21 mouse cellular contexts compared by ENCODE assay signal in the genomic region with DNA sequence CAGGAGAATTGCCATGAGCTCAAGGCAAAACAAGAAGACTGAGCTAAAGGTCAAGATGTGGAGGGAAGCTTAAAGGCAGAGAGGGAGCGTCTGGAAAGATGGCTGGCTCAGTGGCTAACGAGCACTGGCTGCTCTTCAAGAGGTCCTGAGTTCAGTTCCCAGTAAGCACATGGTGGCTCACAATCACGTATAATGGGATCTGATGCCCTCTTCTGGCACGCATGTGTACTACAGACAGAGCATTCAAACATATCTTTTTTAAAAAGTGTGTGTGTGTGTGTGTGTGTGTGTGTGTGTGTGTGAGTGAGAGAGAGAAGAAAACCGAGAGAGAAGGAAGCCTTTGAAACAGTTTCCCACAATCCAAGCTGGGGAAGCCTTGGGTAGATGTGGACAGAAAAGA. TPM values are rescaled to one million over a fixed set of nuclear protein-coding genes. Genes with fewer than 3 reads are reported as not detected.
A peak's percentile ranks its signal among the peaks of the same experiment; 100 is the strongest.
DNase-seq lines count a peak whose midpoint lies in the region; ATAC-seq and TF ChIP-seq lines count a peak whose summit lies in the region.
"Had no signal": no experiment of that assay in that cellular context is flagged by ENCODE, and none has a peak within 500 bp of the region (broad histone marks: within the 10 kb centered on the region; RNA-seq: fewer than 3 reads in every experiment).

No protein-coding gene starts in this region.

- no peak overlapping the region for H3K4me3 ChIP-seq in forebrain, postnatal 0 days (ENCODE audit: low read depth, low read length)
- no peak overlapping the region for H3K4me3 ChIP-seq in forebrain, embryonic 15.5 days
- no peak overlapping the region for H3K4me3 ChIP-seq in liver, embryonic 14.5 days (ENCODE audit: insufficient read depth in 1 of 2, low read depth in 2 of 2, low read length in 2 of 2)
- H3K4me3 ChIP-seq in liver, embryonic 11.5 days (ENCODE audit: low read depth, low read length), result no peak overlapping the region
- no peak overlapping the region for H3K4me3 ChIP-seq in ES-E14 (ENCODE audit: insufficient read depth in 1 of 2, low read depth in 1 of 2, low read length in 2 of 2, poor library complexity in 1 of 2, severe bottlenecking in 1 of 2)
- H3K4me3 ChIP-seq: embryonic facial prominence, embryonic 12.5 days; forebrain, embryonic 12.5 days; heart, embryonic 15.5 days had no signal

- peak; percentile 41 for TF ChIP-seq CTCF in forebrain, postnatal 0 days (IDR thresholded peaks at IDR 0.05; ENCODE audit: low read depth)
- TF ChIP-seq CTCF in liver, embryonic 14.5 days (IDR thresholded peaks at IDR 0.05; ENCODE audit: low read depth), result peak; percentile 62

- in situ Hi-C loops in ES-E14 (cut with MboI; ENCODE audit: low sequenced_read_pairs in 2 of 2, unreplicated experiment in 2 of 2), result no loop called here

- H3K9me3 ChIP-seq in forebrain, postnatal 0 days (ENCODE audit: low read length), result no peaks in the 10 kb centered on the region
- no peaks in the 10 kb centered on the region for H3K9me3 ChIP-seq in forebrain, embryonic 15.5 days
- no peaks in the 10 kb centered on the region for H3K9me3 ChIP-seq in liver, embryonic 14.5 days (ENCODE audit: control insufficient read depth, low read length)
- H3K9me3 ChIP-seq in liver, embryonic 11.5 days (ENCODE audit: control insufficient read depth, low read length), result no peaks in the 10 kb centered on the region
- no peaks in the 10 kb centered on the region for H3K9me3 ChIP-seq in ES-E14 (ENCODE audit: control insufficient read depth, insufficient read depth, low read depth, low read length)
- H3K9me3 ChIP-seq: embryonic facial prominence, embryonic 12.5 days; forebrain, embryonic 12.5 days; heart, embryonic 15.5 days had no signal

- no peaks in the 10 kb centered on the region for H3K27me3 ChIP-seq in forebrain, postnatal 0 days (ENCODE audit: insufficient read depth, low read length)
- H3K27me3 ChIP-seq in forebrain, embryonic 15.5 days, result no peaks in the 10 kb centered on the region
- H3K27me3 ChIP-seq in liver, embryonic 14.5 days (ENCODE audit: control insufficient read depth, insufficient read depth, low read length), result no peaks in the 10 kb centered on the region
- 0 out of 2 replicates have a peak, but pooled peaks cover 3% of the 10 kb centered on the region for H3K27me3 ChIP-seq in liver, embryonic 11.5 days (replicated peaks; ENCODE audit: control insufficient read depth, insufficient read depth, low read length)

- no peak for DNase-seq in forebrain, postnatal 0 days
- no peak for DNase-seq in liver, embryonic 14.5 days (ENCODE audit: low read depth in 3 of 3, low spot score in 3 of 3)
- no peak for DNase-seq in liver, embryonic 11.5 days (ENCODE audit: low spot score)
- no peak for DNase-seq in ES-E14 (ENCODE audit: low read depth, low spot score)
- no peak for DNase-seq in natural killer cell, adult 2 months (ENCODE audit: low spot score in 2 of 2)
- DNase-seq: cerebellum, adult 9-11 months; gastrocnemius, postnatal 14 days; kidney, postnatal 14 days; layer of hippocampus, postnatal 36 days; thymus, postnatal 14 days had no signal

- no peaks in the 10 kb centered on the region for H3K4me1 ChIP-seq in forebrain, postnatal 0 days (ENCODE audit: insufficient read depth)
- H3K4me1 ChIP-seq in forebrain, embryonic 15.5 days, result no peaks in the 10 kb centered on the region
- H3K4me1 ChIP-seq in liver, embryonic 14.5 days (replicated peaks; ENCODE audit: control insufficient read depth in 2 of 2, insufficient read depth in 2 of 2, low read length in 1 of 2), result no peaks in the 10 kb centered on the region
- H3K4me1 ChIP-seq in liver, embryonic 11.5 days (replicated peaks; ENCODE audit: control insufficient read depth, insufficient read depth, low read length), result no peaks in the 10 kb centered on the region
- H3K4me1 ChIP-seq in ES-E14 (ENCODE audit: control insufficient read depth in 2 of 2, insufficient read depth in 2 of 2, low read length in 2 of 2, poor library complexity in 1 of 2), result peaks cover 6 to 17% of the 10 kb centered on the region in 2 experiments; a peak in 3 of 4 replicates
- H3K4me1 ChIP-seq: embryonic facial prominence, embryonic 12.5 days; forebrain, embryonic 12.5 days had no signal

- 68% methylated on average over 5 of the region's 5 CpGs for WGBS in forebrain, postnatal 0 days
- 63% methylated on average over 5 of the region's 5 CpGs for WGBS in forebrain, embryonic 15.5 days
- 49% methylated on average over 5 of the region's 5 CpGs for WGBS in liver, embryonic 14.5 days (ENCODE audit: insufficient replicate concordance)
- WGBS in liver, embryonic 11.5 days, result 64% methylated on average over 5 of the region's 5 CpGs

- no peak overlapping the region for H3K4me2 ChIP-seq in forebrain, postnatal 0 days (ENCODE audit: low read depth)
- H3K4me2 ChIP-seq in forebrain, embryonic 15.5 days (replicated peaks), result no peak overlapping the region
- no peak overlapping the region for H3K4me2 ChIP-seq in liver, embryonic 14.5 days (ENCODE audit: low read depth)
- H3K4me2 ChIP-seq in liver, embryonic 11.5 days, result no peak overlapping the region
- H3K4me2 ChIP-seq: embryonic facial prominence, embryonic 12.5 days; forebrain, embryonic 12.5 days; heart, embryonic 15.5 days had no signal

- no peak overlapping the region for H3K27ac ChIP-seq in forebrain, postnatal 0 days (ENCODE audit: low read depth, low read length)
- no peak overlapping the region for H3K27ac ChIP-seq in forebrain, embryonic 15.5 days (replicated peaks)
- no peak overlapping the region for H3K27ac ChIP-seq in liver, embryonic 14.5 days
- H3K27ac ChIP-seq in liver, embryonic 11.5 days (ENCODE audit: low read depth, low read length), result no peak overlapping the region
- H3K27ac ChIP-seq in ES-E14 (ENCODE audit: insufficient read depth, low read depth, low read length, poor library complexity, severe bottlenecking), result no peak overlapping the region
- H3K27ac ChIP-seq: embryonic facial prominence, embryonic 12.5 days; forebrain, embryonic 12.5 days; heart, embryonic 15.5 days had no signal

- TF ChIP-seq EP300 in liver, embryonic 14.5 days (IDR thresholded peaks at IDR 0.05; ENCODE audit: low read depth), result no peak

- H3K36me3 ChIP-seq in forebrain, postnatal 0 days (ENCODE audit: insufficient read depth), result no peaks in the 10 kb centered on the region
- no peaks in the 10 kb centered on the region for H3K36me3 ChIP-seq in forebrain, embryonic 15.5 days
- no peaks in the 10 kb centered on the region for H3K36me3 ChIP-seq in liver, embryonic 14.5 days (replicated peaks; ENCODE audit: control insufficient read depth, insufficient read depth, low read depth)
- H3K36me3 ChIP-seq in liver, embryonic 11.5 days (ENCODE audit: control insufficient read depth, insufficient read depth, low read length), result no peaks in the 10 kb centered on the region
- H3K36me3 ChIP-seq in ES-E14 (ENCODE audit: control insufficient read depth, insufficient read depth, low read length, poor library complexity, severe bottlenecking), result no peaks in the 10 kb centered on the region
- H3K36me3 ChIP-seq: embryonic facial prominence, embryonic 12.5 days; forebrain, embryonic 12.5 days; heart, embryonic 15.5 days had no signal

- no peak for ATAC-seq in forebrain, postnatal 0 days
- ATAC-seq in forebrain, embryonic 15.5 days (replicated peaks), result no peak
- no peak for ATAC-seq in liver, embryonic 14.5 days (ENCODE audit: insufficient read depth)
- ATAC-seq in liver, embryonic 11.5 days (replicated peaks; ENCODE audit: low FRiP score), result no peak
- ATAC-seq in megakaryocyte progenitor cell, adult 5-6 weeks (replicated peaks; ENCODE audit: poor library complexity), result peak; percentile 42; the same call in 1 of the 2 replicates
- ATAC-seq in erythroid progenitor cell, adult 5-6 weeks (replicated peaks; ENCODE audit: low FRiP score, poor library complexity, severe bottlenecking), result no peak
- ATAC-seq: activated CD4-positive, CD25-positive, alpha-beta regulatory T cell, adult 4 months; hindbrain, embryonic 16.5 days had no signal

- no peak overlapping the region for H3K9ac ChIP-seq in forebrain, postnatal 0 days
- no peak overlapping the region for H3K9ac ChIP-seq in forebrain, embryonic 15.5 days (replicated peaks)
- no peak overlapping the region for H3K9ac ChIP-seq in liver, embryonic 14.5 days (replicated peaks)
- no peak overlapping the region for H3K9ac ChIP-seq in liver, embryonic 11.5 days (ENCODE audit: low read depth, low read length)
- no peak overlapping the region for H3K9ac ChIP-seq in ES-E14 (ENCODE audit: insufficient read depth, low read depth, low read length, poor library complexity, severe bottlenecking)
- H3K9ac ChIP-seq: embryonic facial prominence, embryonic 12.5 days; forebrain, embryonic 12.5 days; heart, embryonic 15.5 days had no signal

RNA-seq across cellular contexts. Expression of a gene that starts 15.3 kb away (rescaled TPM):
- 0.54 TPM in 1 of 2 replicates, not detected in the other for total RNA-seq in forebrain, postnatal 0 days (2014; rRNA removed)
- 0.13 and 0.16 TPM in 2 replicates for polyA plus RNA-seq in forebrain, postnatal 0 days (2015; fragmentation: Nextera tagmentation; extraction: Ambion mirVana)
- 0.19 and 0.36 TPM in 2 replicates for polyA plus RNA-seq in forebrain, embryonic 15.5 days (2015; fragmentation: Nextera tagmentation; extraction: Ambion mirVana)
- 0.58 and 0.64 TPM in 2 replicates for polyA plus RNA-seq in liver, embryonic 14.5 days (2012; rRNA removed)
- polyA plus RNA-seq in liver, embryonic 14.5 days (2014; fragmentation: Nextera tagmentation; extraction: Ambion mirVana), result 0.57 and 0.72 TPM in 2 replicates
- polyA plus RNA-seq in liver, embryonic 11.5 days (2014; fragmentation: Nextera tagmentation; extraction: Ambion mirVana), result 0.84 and 0.86 TPM in 2 replicates
- 164 and 277 TPM in 2 replicates for total RNA-seq in ES-E14 (2012; rRNA removed)
- total RNA-seq in megakaryocyte progenitor cell, adult 5-6 weeks (2015), result not detected in 2 replicates
- not detected in 2 replicates for total RNA-seq in megakaryocyte progenitor cell, adult 5-6 weeks (2017)
- total RNA-seq in erythroid progenitor cell, adult 5-6 weeks (2015; ENCODE audit: low replicate concordance), result not detected in 2 replicates
- total RNA-seq in erythroid progenitor cell, adult 5-6 weeks (2017; ENCODE audit: low replicate concordance), result not detected in 2 replicates
- total RNA-seq: monocyte, adult 5-6 weeks had no signal
- polyA plus RNA-seq: activated CD4-positive, CD25-positive, alpha-beta regulatory T cell, adult 4 months; C2C12; forebrain, embryonic 12.5 days; stomach, embryonic 14.5 days had no signal

RNA-seq across cellular contexts. Expression of a gene that starts 19.1 kb away (rescaled TPM):
- 20.2 and 23.7 TPM in 2 replicates for total RNA-seq in forebrain, postnatal 0 days (2014; rRNA removed)
- 12.4 and 14.4 TPM in 2 replicates for polyA plus RNA-seq in forebrain, postnatal 0 days (2015; fragmentation: Nextera tagmentation; extraction: Ambion mirVana)
- 16.5 and 17.0 TPM in 2 replicates for polyA plus RNA-seq in forebrain, embryonic 15.5 days (2015; fragmentation: Nextera tagmentation; extraction: Ambion mirVana)
- polyA plus RNA-seq in liver, embryonic 14.5 days (2012; rRNA removed), result 3.5 and 4.4 TPM in 2 replicates
- 3.8 and 4.0 TPM in 2 replicates for polyA plus RNA-seq in liver, embryonic 14.5 days (2014; fragmentation: Nextera tagmentation; extraction: Ambion mirVana)
- 17.0 and 18.4 TPM in 2 replicates for polyA plus RNA-seq in liver, embryonic 11.5 days (2014; fragmentation: Nextera tagmentation; extraction: Ambion mirVana)
- total RNA-seq in ES-E14 (2012; rRNA removed), result 102 and 216 TPM in 2 replicates
- total RNA-seq in megakaryocyte progenitor cell, adult 5-6 weeks (2015), result not detected in 2 replicates
- total RNA-seq in megakaryocyte progenitor cell, adult 5-6 weeks (2017), result not detected in 2 replicates
- total RNA-seq in erythroid progenitor cell, adult 5-6 weeks (2015; ENCODE audit: low replicate concordance), result not detected in 2 replicates
- 0.39 TPM in 1 of 2 replicates, not detected in the other for total RNA-seq in erythroid progenitor cell, adult 5-6 weeks (2017; ENCODE audit: low replicate concordance)
- polyA plus RNA-seq: activated CD4-positive, CD25-positive, alpha-beta regulatory T cell, adult 4 months had no signal

RNA-seq across cellular contexts. Expression of a gene that starts 50.0 kb away (rescaled TPM):
- 14.6 and 18.6 TPM in 2 replicates for total RNA-seq in forebrain, postnatal 0 days (2014; rRNA removed)
- 42.3 and 49.1 TPM in 2 replicates for polyA plus RNA-seq in forebrain, postnatal 0 days (2015; fragmentation: Nextera tagmentation; extraction: Ambion mirVana)
- 89.3 and 94.1 TPM in 2 replicates for polyA plus RNA-seq in forebrain, embryonic 15.5 days (2015; fragmentation: Nextera tagmentation; extraction: Ambion mirVana)
- 17.6 and 23.1 TPM in 2 replicates for polyA plus RNA-seq in liver, embryonic 14.5 days (2012; rRNA removed)
- polyA plus RNA-seq in liver, embryonic 14.5 days (2014; fragmentation: Nextera tagmentation; extraction: Ambion mirVana), result 24.3 and 25.3 TPM in 2 replicates
- 27.1 and 33.3 TPM in 2 replicates for polyA plus RNA-seq in liver, embryonic 11.5 days (2014; fragmentation: Nextera tagmentation; extraction: Ambion mirVana)
- total RNA-seq in ES-E14 (2012; rRNA removed), result 27.0 and 32.3 TPM in 2 replicates
- total RNA-seq in megakaryocyte progenitor cell, adult 5-6 weeks (2015), result 154 TPM in 2 replicates
- total RNA-seq in megakaryocyte progenitor cell, adult 5-6 weeks (2017), result 11.2 and 12.1 TPM in 2 replicates
- 69.2 and 88.4 TPM in 2 replicates for total RNA-seq in erythroid progenitor cell, adult 5-6 weeks (2015; ENCODE audit: low replicate concordance)
- total RNA-seq in erythroid progenitor cell, adult 5-6 weeks (2017; ENCODE audit: low replicate concordance), result 9.1 and 9.5 TPM in 2 replicates

Comparison
In these comparisons a context has a peak if more than half of its experiments do, and no peak if none do; other contexts are left out.
1. RNA of a gene that starts 15.3 kb away (total RNA-seq): 164 to 277 TPM in ES-E14; 0.54 TPM in forebrain, postnatal 0 days, not detected in megakaryocyte progenitor cell, adult 5-6 weeks and not detected in erythroid progenitor cell, adult 5-6 weeks; every median in the first group is over 100 times any median in the second.
2. RNA of a gene that starts 19.1 kb away (total RNA-seq): 102 to 216 TPM in ES-E14 and 20.2 to 23.7 TPM in forebrain, postnatal 0 days; not detected in megakaryocyte progenitor cell, adult 5-6 weeks and 0.39 TPM in erythroid progenitor cell, adult 5-6 weeks; every median in the first group is over 10 times any median in the second.